Mouse (Mus musculus) liver, postnatal 0 days (tissue): ENCODE measurements at regions not wholly inside any gene's neighbourhood (a gene's known extent, or its start where the extent isn't known, plus 50 kb on each side); places are given as distances from the start of the nearest gene placed in this dataset.

Experiments
- CTCF ChIP-seq: sonication (generic); IDR thresholded peaks from 2 replicates; pipeline ENCODE4 v1.5.1; 2016; ENCODE audit warnings: antibody characterized with exemption, low read depth
- EP300 ChIP-seq: IDR thresholded peaks from 2 replicates; pipeline ENCODE4 v1.6.1; 2016; ENCODE audit warnings: antibody characterized with exemption, low read depth, mild to moderate bottlenecking

DNA sequence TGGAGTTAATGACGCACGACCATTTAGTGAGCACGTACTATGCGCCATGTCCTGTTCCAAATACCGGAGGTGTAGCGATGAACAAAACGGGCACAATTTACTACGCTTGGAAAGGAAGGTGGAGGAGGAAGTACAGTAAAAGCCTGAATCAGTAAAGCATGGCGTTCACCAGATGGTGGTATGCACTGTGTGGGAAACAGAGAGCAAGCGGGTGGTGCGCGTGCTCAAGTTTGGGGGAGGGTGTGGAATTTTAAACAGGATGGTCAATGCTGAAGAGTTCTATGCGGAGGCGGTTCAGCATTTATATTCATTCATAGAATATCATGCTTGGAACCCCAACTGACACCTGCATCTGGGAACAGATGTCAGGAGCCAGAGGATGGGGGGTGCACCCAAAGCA, 164.7 kb upstream of the Slco3a1 start:
- TF ChIP-seq CTCF, result no peak
- no peak for TF ChIP-seq EP300
